Mouse (Mus musculus) urinary bladder, postnatal 10 days (tissue): ENCODE measurements around the gene Gm4301.
"Not testable (repeated sequence)": the region's sequence is repeated elsewhere in the genome, so short reads cannot be mapped to it uniquely, and the experiment has no call there.

Experiments
- DNase-seq: peaks from one replicate; pipeline ENCODE4 v3.0.0; 2022; ENCODE audit warnings: low spot score

Gene Gm4301

GRCm38 (mm10) chr10:100335376-100335775 lies at the start of gene Gm4301:
Gene Gm4301, plus strand, starts transcription at chr10:100335676.
- not testable (repeated sequence) for DNase-seq

GRCm38 (mm10) chr10:100296105-100296504 lies 39.4 kb upstream of the Gm4301 start:
- no peak for DNase-seq

GRCm38 (mm10) chr10:100300106-100300505 lies 35.4 kb upstream of the Gm4301 start:
- DNase-seq = not testable (repeated sequence)

GRCm38 (mm10) chr10:100340536-100340935 lies 5.1 kb downstream of the Gm4301 start, which contains the start of gene Gm4302:
Gene Gm4302, plus strand, starts transcription at chr10:100340836.
- not testable (repeated sequence) for DNase-seq

GRCm38 (mm10) chr10:100345672-100346071 lies 10.2 kb downstream of the Gm4301 start, which contains the start of gene Gm4303:
Gene Gm4303, plus strand, starts transcription at chr10:100345972.
- DNase-seq = not testable (repeated sequence)

GRCm38 (mm10) chr10:100350793-100351192 lies 15.3 kb downstream of the Gm4301 start, which contains the start of gene Gm4305:
Gene Gm4305, plus strand, starts transcription at chr10:100351093.
- DNase-seq = not testable (repeated sequence)

- not testable (repeated sequence) for DNase-seq
Measured at GRCm38 (mm10) chr10:100356841-100357240, 21.4 kb downstream of the Gm4301 start.

GRCm38 (mm10) chr10:100361038-100361437 lies 25.6 kb downstream of the Gm4301 start, which contains the start of gene Gm4307:
Gene Gm4307, plus strand, starts transcription at chr10:100361338.
- DNase-seq = not testable (repeated sequence)

- not testable (repeated sequence) for DNase-seq
Measured at GRCm38 (mm10) chr10:100382460-100382859, 47.0 kb downstream of the Gm4301 start, which contains the start of gene Gm4312. Gene Gm4312, minus strand, starts transcription at chr10:100382560.
